Mouse (Mus musculus): ENCODE measurements at regions not wholly inside any gene's neighbourhood (a gene's known extent, or its start where the extent isn't known, plus 50 kb on each side); places are given as distances from the start of the nearest gene placed in this dataset.

DNA sequence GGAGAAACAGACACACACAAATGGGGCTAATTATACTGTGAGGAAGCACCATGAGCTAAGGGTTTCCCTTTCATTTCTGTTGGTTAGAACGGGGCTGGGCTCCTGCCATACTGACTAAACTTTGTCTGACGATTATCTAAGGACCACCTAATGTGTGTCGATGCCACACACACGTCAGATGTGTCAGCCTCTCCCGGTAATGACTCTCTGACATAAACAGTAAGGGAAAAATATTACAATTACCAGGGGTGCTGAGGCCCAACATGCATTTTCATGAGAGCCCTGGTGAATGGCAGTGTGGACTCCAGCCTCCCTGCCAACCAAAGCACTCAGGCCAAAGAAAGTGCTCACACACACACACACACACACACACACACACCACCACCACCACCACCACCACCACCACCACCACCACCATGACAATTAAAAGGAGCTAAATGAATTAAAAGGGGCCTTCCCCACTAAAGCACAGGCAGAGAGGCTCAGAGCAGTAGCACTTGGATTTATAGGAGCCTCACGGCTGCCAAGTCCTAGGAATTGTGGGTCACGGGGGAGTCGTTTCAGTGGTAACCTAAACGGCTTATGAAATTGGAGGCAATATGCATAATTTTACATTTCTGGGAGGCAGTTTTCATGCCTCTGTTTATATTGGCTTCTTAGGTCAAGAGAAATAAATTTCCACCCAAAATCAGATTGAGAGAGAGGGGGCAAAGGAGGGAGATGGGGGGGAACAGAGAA is 193.7 kb upstream of the Irx3 start:
- Histone ChIP-seq H3K4me2 (replicated peaks) (no peak overlapping the region), H3K27me3 (ENCODE audit: control insufficient read depth, insufficient read depth, low read length) (no peaks in the 10 kb centered on the region), H3K36me3 (replicated peaks; ENCODE audit: control insufficient read depth, insufficient read depth) (no peaks in the 10 kb centered on the region), H3K4me1 (replicated peaks; ENCODE audit: control insufficient read depth, insufficient read depth, low read length) (peaks cover 57% of the 10 kb centered on the region), H3K27ac (0 out of 2 replicates have a peak overlapping the region, but pooled peaks have one; percentile 55), H3K9ac (no peak overlapping the region), H3K9me3 (ENCODE audit: control insufficient read depth, low read length) (no peaks in the 10 kb centered on the region), H3K4me3 (replicated peaks; ENCODE audit: low read length) (no peak overlapping the region)
- 17% methylated on average over 9 of the region's 9 CpGs for WGBS
- no peak for DNase-seq (ENCODE audit: low spot score)
- no peak for ATAC-seq (ENCODE audit: low FRiP score)

DNA sequence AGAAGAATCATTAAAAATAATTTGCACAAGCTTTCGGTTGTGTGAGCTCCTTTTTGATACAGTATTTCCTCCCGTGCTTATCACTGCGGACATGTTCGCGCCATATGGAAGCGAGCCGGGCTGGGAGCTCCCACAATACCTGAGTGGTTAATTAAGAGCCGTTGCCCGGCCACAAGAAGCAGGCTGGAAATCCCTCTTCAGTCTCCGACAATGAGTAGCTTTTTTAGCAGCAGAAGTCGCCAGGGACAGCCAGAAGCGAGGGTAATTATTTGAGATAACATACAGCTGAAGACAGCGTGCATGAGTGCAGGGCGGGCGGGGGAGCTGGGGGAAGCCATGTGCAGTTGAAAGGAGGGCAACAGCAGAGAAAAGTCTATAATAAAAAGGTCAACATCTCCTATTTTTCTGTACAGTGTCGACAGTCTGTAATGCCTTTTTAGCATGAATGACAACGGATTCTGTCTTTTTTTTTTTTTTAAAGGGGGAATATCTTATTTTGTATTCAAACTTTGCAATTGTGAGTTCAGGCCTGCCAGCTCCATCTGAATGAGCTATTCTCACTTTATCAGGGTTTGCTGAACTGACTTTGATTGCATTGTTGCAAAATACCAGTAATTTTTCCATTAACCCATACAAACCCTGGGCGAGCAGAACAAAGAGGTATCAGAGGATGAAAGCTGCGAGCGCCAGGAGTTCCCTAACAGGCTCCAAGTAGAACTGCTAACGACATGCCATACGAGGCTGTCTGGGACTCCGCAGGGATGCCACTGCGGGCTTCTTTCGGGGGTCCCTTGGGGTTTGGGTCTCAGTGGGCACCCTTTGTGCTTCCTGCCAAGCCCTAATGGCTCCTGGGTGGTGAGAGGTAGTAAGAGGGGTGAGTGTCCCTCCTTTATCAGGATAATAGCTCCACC is 189.9 kb upstream of the Irx3 start:
- DNase-seq (ENCODE audit: low spot score) (peak; percentile 62), ATAC-seq (ENCODE audit: low FRiP score) (peak; percentile 46; the same call in 1 of the 2 replicates)
- no peaks in the 10 kb centered on the region for H3K27me3 ChIP-seq (ENCODE audit: control insufficient read depth, insufficient read depth, low read length)
- no peaks in the 10 kb centered on the region for H3K9me3 ChIP-seq (ENCODE audit: control insufficient read depth, low read length)
- H3K4me2 ChIP-seq (replicated peaks): peak overlapping the region; percentile 42
- 14% methylated on average over 25 of the region's 25 CpGs for WGBS
- H3K4me1 ChIP-seq (replicated peaks; ENCODE audit: control insufficient read depth, insufficient read depth, low read length): peaks cover 49% of the 10 kb centered on the region
- no peaks in the 10 kb centered on the region for H3K36me3 ChIP-seq (replicated peaks; ENCODE audit: control insufficient read depth, insufficient read depth)
- peak overlapping the region; percentile 28; the same call in 1 of the 2 replicates for H3K9ac ChIP-seq
- 0 out of 2 replicates have a peak overlapping the region, but pooled peaks have one; percentile 9 for H3K4me3 ChIP-seq (replicated peaks; ENCODE audit: low read length)
- peak overlapping the region; percentile 66 for H3K27ac ChIP-seq

GRCm38 (mm10) chr8:91990952-91991351 is 189.1 kb upstream of the Irx3 start:
- Histone ChIP-seq H3K4me3 (replicated peaks; ENCODE audit: low read length) (no peak overlapping the region), H3K36me3 (replicated peaks; ENCODE audit: control insufficient read depth, insufficient read depth) (no peaks in the 10 kb centered on the region), H3K9ac (peak overlapping the region; percentile 26; the same call in 1 of the 2 replicates), H3K27me3 (ENCODE audit: control insufficient read depth, insufficient read depth, low read length) (no peaks in the 10 kb centered on the region), H3K4me1 (replicated peaks; ENCODE audit: control insufficient read depth, insufficient read depth, low read length) (peaks cover 41% of the 10 kb centered on the region), H3K4me2 (replicated peaks) (peak overlapping the region; percentile 42; the same call in 1 of the 2 replicates), H3K27ac (peak overlapping the region; percentile 66), H3K9me3 (ENCODE audit: control insufficient read depth, low read length) (no peaks in the 10 kb centered on the region)
- DNase-seq (ENCODE audit: low spot score) (no peak), ATAC-seq (ENCODE audit: low FRiP score) (no peak)
- 21% methylated on average over 5 of the region's 5 CpGs for WGBS

DNA sequence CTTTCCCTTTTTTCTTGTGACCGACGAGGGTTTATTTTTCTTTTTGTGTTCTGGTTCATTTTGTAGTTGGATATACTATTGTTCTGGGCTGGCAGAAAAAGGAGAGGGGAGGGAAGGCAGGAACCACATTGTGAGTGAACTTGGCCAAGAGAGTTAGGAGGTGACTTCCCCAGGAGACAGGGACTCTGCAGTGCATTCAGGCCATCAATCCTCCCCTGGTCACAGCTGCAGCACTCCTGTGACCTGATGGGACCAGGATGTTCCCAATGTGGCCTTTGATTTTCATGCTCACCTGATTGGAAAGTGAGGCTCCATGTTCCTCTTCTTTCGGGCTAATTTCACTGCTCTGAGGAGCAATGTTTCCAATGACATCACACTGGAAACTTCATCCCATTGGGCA is 188.2 kb upstream of the Irx3 start:
- Histone ChIP-seq H3K27ac (no peak overlapping the region), H3K4me2 (replicated peaks) (no peak overlapping the region), H3K9ac (no peak overlapping the region), H3K4me1 (replicated peaks; ENCODE audit: control insufficient read depth, insufficient read depth, low read length) (peaks cover 39% of the 10 kb centered on the region), H3K4me3 (replicated peaks; ENCODE audit: low read length) (no peak overlapping the region), H3K9me3 (ENCODE audit: control insufficient read depth, low read length) (no peaks in the 10 kb centered on the region), H3K27me3 (ENCODE audit: control insufficient read depth, insufficient read depth, low read length) (no peaks in the 10 kb centered on the region), H3K36me3 (replicated peaks; ENCODE audit: control insufficient read depth, insufficient read depth) (no peaks in the 10 kb centered on the region)
- DNase-seq (ENCODE audit: low spot score) (no peak), ATAC-seq (ENCODE audit: low FRiP score) (no peak)
- 63% methylated on average over 3 of the region's 3 CpGs for WGBS

GRCm38 (mm10) chr8:91988866-91989633 is 187.2 kb upstream of the Irx3 start:
- Histone ChIP-seq H3K9me3 (ENCODE audit: control insufficient read depth, low read length) (no peaks in the 10 kb centered on the region), H3K4me3 (replicated peaks; ENCODE audit: low read length) (no peak overlapping the region), H3K4me2 (replicated peaks) (no peak overlapping the region), H3K27ac (no peak overlapping the region), H3K36me3 (replicated peaks; ENCODE audit: control insufficient read depth, insufficient read depth) (no peaks in the 10 kb centered on the region), H3K4me1 (replicated peaks; ENCODE audit: control insufficient read depth, insufficient read depth, low read length) (peaks cover 38% of the 10 kb centered on the region), H3K27me3 (ENCODE audit: control insufficient read depth, insufficient read depth, low read length) (no peaks in the 10 kb centered on the region), H3K9ac (no peak overlapping the region)
- no peak for DNase-seq (ENCODE audit: low spot score)
- WGBS: 69% methylated on average over 11 of the region's 11 CpGs
- ATAC-seq (ENCODE audit: low FRiP score): no peak

- Histone ChIP-seq H3K9ac (no peak overlapping the region), H3K27ac (no peak overlapping the region), H3K4me2 (replicated peaks) (no peak overlapping the region), H3K9me3 (ENCODE audit: control insufficient read depth, low read length) (no peaks in the 10 kb centered on the region), H3K4me1 (replicated peaks; ENCODE audit: control insufficient read depth, insufficient read depth, low read length) (peaks cover 27% of the 10 kb centered on the region), H3K36me3 (replicated peaks; ENCODE audit: control insufficient read depth, insufficient read depth) (no peaks in the 10 kb centered on the region), H3K4me3 (replicated peaks; ENCODE audit: low read length) (no peak overlapping the region), H3K27me3 (ENCODE audit: control insufficient read depth, insufficient read depth, low read length) (no peaks in the 10 kb centered on the region)
- no peak for DNase-seq (ENCODE audit: low spot score)
- ATAC-seq (ENCODE audit: low FRiP score): no peak
- 75% methylated on average over 6 of the region's 6 CpGs for WGBS
Measured at GRCm38 (mm10) chr8:91987854-91988253, 186.0 kb upstream of the Irx3 start.

- H3K27me3 ChIP-seq (ENCODE audit: control insufficient read depth, insufficient read depth, low read length): no peaks in the 10 kb centered on the region
- no peak overlapping the region for H3K4me3 ChIP-seq (replicated peaks; ENCODE audit: low read length)
- H3K4me1 ChIP-seq (replicated peaks; ENCODE audit: control insufficient read depth, insufficient read depth, low read length): no peaks in the 10 kb centered on the region
- 85% methylated on average over 2 of the region's 2 CpGs for WGBS
- no peaks in the 10 kb centered on the region for H3K36me3 ChIP-seq (replicated peaks; ENCODE audit: control insufficient read depth, insufficient read depth)
- H3K4me2 ChIP-seq (replicated peaks): no peak overlapping the region
- DNase-seq (ENCODE audit: low spot score) (no peak), ATAC-seq (ENCODE audit: low FRiP score) (no peak)
- H3K27ac ChIP-seq: no peak overlapping the region
- H3K9ac ChIP-seq: no peak overlapping the region
- peaks cover 8% of the 10 kb centered on the region; the same call in 1 of the 2 replicates for H3K9me3 ChIP-seq (ENCODE audit: control insufficient read depth, low read length)
Measured at GRCm38 (mm10) chr8:91983171-91983570, 181.3 kb upstream of the Irx3 start.

DNA sequence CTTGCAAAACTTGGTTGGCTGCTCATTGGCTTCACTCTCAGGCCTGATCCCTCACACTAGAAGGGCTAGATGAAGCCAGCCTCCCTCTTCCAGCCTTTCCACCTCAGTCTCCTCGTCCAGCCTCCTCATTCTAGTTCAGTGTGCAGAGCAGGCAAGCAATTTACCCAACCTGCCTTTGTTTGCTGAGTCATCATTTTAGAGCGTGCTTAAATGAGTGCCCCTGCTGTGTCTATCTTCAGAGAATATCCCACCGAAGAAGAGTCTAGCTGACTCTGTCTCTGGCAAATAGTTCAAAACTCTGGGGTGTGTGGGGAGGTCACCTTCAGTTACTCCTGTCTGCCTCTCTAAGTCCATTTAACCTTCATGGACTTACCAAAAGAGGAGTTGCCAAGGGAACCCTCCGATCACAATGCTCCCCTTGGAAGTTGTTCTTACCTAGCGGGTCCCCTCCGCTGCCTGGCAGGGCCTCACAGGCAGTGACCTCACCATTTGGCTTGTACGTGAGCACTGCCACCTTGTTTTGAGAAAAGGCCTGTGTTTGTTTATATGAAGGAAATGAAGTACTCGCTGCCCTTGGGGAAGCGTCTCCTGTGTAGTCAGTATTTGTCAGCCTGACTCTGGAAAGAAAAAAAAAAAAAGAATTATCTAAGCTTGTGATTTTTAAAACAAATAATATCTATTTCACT is 175.2 kb upstream of the Irx3 start:
- Histone ChIP-seq H3K4me2 (replicated peaks) (no peak overlapping the region), H3K27me3 (ENCODE audit: control insufficient read depth, insufficient read depth, low read length) (0 out of 2 replicates have a peak, but pooled peaks cover 11% of the 10 kb centered on the region), H3K9ac (no peak overlapping the region), H3K4me3 (replicated peaks; ENCODE audit: low read length) (no peak overlapping the region), H3K4me1 (replicated peaks; ENCODE audit: control insufficient read depth, insufficient read depth, low read length) (peaks cover 21% of the 10 kb centered on the region), H3K36me3 (replicated peaks; ENCODE audit: control insufficient read depth, insufficient read depth) (no peaks in the 10 kb centered on the region), H3K27ac (no peak overlapping the region), H3K9me3 (ENCODE audit: control insufficient read depth, low read length) (peaks cover 7% of the 10 kb centered on the region; the same call in 1 of the 2 replicates)
- no peak for ATAC-seq (ENCODE audit: low FRiP score)
- WGBS: 54% methylated on average over 9 of the region's 9 CpGs
- DNase-seq (ENCODE audit: low spot score): no peak

All from hindbrain, embryonic 14.5 days (tissue).